ENCODE assay signal across 9 mouse cellular contexts in the genomic region with DNA sequence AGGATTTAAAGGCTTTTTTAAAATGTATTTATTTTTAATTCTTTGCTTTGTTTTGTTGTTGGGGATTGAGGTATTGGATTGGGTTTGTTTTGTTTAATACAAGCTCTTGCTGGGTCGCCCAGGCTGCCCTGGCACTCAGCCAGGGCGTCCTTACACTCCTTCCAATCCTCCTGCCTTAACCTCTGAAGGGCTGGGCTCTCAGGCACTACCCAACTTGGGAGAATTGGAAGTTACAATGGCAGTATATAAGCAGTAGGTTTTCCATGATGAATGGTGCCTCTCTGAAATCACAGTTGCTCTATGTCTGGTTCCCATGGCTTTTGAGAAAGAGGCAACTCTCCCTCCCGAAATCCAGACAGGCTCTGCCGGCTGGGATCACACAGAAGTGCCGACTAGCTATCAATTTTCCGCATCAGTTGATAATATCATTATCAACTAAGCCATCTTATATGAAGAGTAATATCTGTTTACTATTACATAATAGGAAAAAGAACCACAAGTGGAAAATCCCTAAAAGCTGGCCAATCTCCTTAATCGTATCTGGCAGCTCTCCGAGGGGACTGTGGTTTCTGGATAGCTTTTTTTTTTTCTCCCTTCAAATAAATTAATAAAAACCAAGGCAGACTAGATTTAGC. TPM values are rescaled to one million over a fixed set of nuclear protein-coding genes. Genes with fewer than 3 reads are reported as not detected.
DNase-seq lines count a peak whose midpoint lies in the region; ATAC-seq and TF ChIP-seq lines count a peak whose summit lies in the region.
"Had no signal": no experiment of that assay in that cellular context is flagged by ENCODE, and none has a peak within 500 bp of the region (broad histone marks: within the 10 kb centered on the region; RNA-seq: fewer than 3 reads in every experiment).

No protein-coding gene starts in this region.

- H3K9me3 ChIP-seq in neural tube, embryonic 11.5 days (ENCODE audit: control insufficient read depth, low read length): no peaks in the 10 kb centered on the region
- H3K9me3 ChIP-seq in kidney, postnatal 0 days (replicated peaks; ENCODE audit: low read length): no peaks in the 10 kb centered on the region
- H3K9me3 ChIP-seq in stomach, embryonic 14.5 days (ENCODE audit: control insufficient read depth, low read depth, low read length): no peaks in the 10 kb centered on the region

- 64% methylated on average over 8 of the region's 8 CpGs for WGBS in neural tube, embryonic 11.5 days
- WGBS in kidney, postnatal 0 days: 38% methylated on average over 8 of the region's 8 CpGs
- WGBS in stomach, embryonic 14.5 days: 40% methylated on average over 8 of the region's 8 CpGs

- no peaks in the 10 kb centered on the region for H3K27me3 ChIP-seq in neural tube, embryonic 11.5 days (ENCODE audit: control insufficient read depth, insufficient read depth, low read length)
- H3K27me3 ChIP-seq in kidney, postnatal 0 days (ENCODE audit: insufficient read depth, low read length): no peaks in the 10 kb centered on the region
- no peaks in the 10 kb centered on the region for H3K27me3 ChIP-seq in stomach, embryonic 14.5 days (ENCODE audit: control insufficient read depth, insufficient read depth, low read length)

- DNase-seq in neural tube, embryonic 11.5 days (ENCODE audit: low spot score): peak; percentile 20
- DNase-seq in neural tube, embryonic 10.5 days (ENCODE audit: extremely low spot score, low spot score): no peak
- DNase-seq in cerebellum, postnatal 25 days: peak; percentile 47 to 48
- no peak for DNase-seq in kidney, postnatal 0 days (ENCODE audit: low spot score)
- DNase-seq in adrenal gland, postnatal 25 days: no peak
- DNase-seq in lung, postnatal 25 days (ENCODE audit: low spot score): no peak
- no peak for DNase-seq in frontal cortex, postnatal 10 days (ENCODE audit: low spot score in 2 of 2)

- no peak for ATAC-seq in neural tube, embryonic 11.5 days (ENCODE audit: insufficient read depth, low FRiP score, low TSS enrichment)
- no peak for ATAC-seq in kidney, postnatal 0 days (replicated peaks; ENCODE audit: low FRiP score, low read depth)
- ATAC-seq in stomach, embryonic 14.5 days (ENCODE audit: insufficient number of reproducible peaks, insufficient read depth, low FRiP score, low read depth): no peak

- peaks cover 9% of the 10 kb centered on the region for H3K4me1 ChIP-seq in neural tube, embryonic 11.5 days (ENCODE audit: control insufficient read depth, insufficient read depth, low read length)
- peaks cover 6% of the 10 kb centered on the region for H3K4me1 ChIP-seq in kidney, postnatal 0 days (replicated peaks; ENCODE audit: insufficient read depth, low read length)
- H3K4me1 ChIP-seq in stomach, embryonic 14.5 days (ENCODE audit: control insufficient read depth, insufficient read depth, low read length): peaks cover 14% of the 10 kb centered on the region

- H3K9ac ChIP-seq in neural tube, embryonic 11.5 days (ENCODE audit: low read length): no peak overlapping the region
- no peak overlapping the region for H3K9ac ChIP-seq in kidney, postnatal 0 days (ENCODE audit: low read depth, low read length)
- H3K9ac ChIP-seq in stomach, embryonic 14.5 days (replicated peaks; ENCODE audit: low read depth, low read length): no peak overlapping the region

- no peak for TF ChIP-seq CTCF in kidney, postnatal 0 days (IDR thresholded peaks at IDR 0.05; ENCODE audit: low read depth)

- no peak overlapping the region for H3K27ac ChIP-seq in neural tube, embryonic 11.5 days (ENCODE audit: low read depth, low read length)
- H3K27ac ChIP-seq in kidney, postnatal 0 days: peak overlapping the region; percentile 42; the same call in 1 of the 2 replicates
- H3K27ac ChIP-seq in stomach, embryonic 14.5 days (ENCODE audit: low read length): no peak overlapping the region
- H3K27ac ChIP-seq: macrophage had no signal

- no peak overlapping the region for H3K4me3 ChIP-seq in neural tube, embryonic 11.5 days (ENCODE audit: low read depth, low read length)
- no peak overlapping the region for H3K4me3 ChIP-seq in kidney, postnatal 0 days (replicated peaks; ENCODE audit: low read depth, low read length)
- no peak overlapping the region for H3K4me3 ChIP-seq in stomach, embryonic 14.5 days (ENCODE audit: low read depth, low read length)

- H3K4me2 ChIP-seq in neural tube, embryonic 11.5 days (ENCODE audit: low read depth): no peak overlapping the region
- H3K4me2 ChIP-seq in kidney, postnatal 0 days (ENCODE audit: low read length): peak overlapping the region; percentile 35; the same call in 1 of the 2 replicates
- H3K4me2 ChIP-seq in stomach, embryonic 14.5 days (replicated peaks; ENCODE audit: low read depth, low read length): 0 out of 2 replicates have a peak overlapping the region, but pooled peaks have one; percentile 17

- no peaks in the 10 kb centered on the region for H3K36me3 ChIP-seq in neural tube, embryonic 11.5 days (ENCODE audit: control insufficient read depth, insufficient read depth, low read length)
- H3K36me3 ChIP-seq in kidney, postnatal 0 days (ENCODE audit: insufficient read depth, low read length): no peaks in the 10 kb centered on the region
- H3K36me3 ChIP-seq in stomach, embryonic 14.5 days (ENCODE audit: control insufficient read depth, insufficient read depth, low read length): no peaks in the 10 kb centered on the region

RNA-seq across cellular contexts. Expression of a gene that starts 40.8 kb away (rescaled TPM):
- 22.1 TPM in 2 replicates for polyA plus RNA-seq in neural tube, embryonic 11.5 days (2014; fragmentation: Nextera tagmentation; extraction: Ambion mirVana)
- polyA plus RNA-seq in kidney, postnatal 0 days (2015; fragmentation: Nextera tagmentation; extraction: Ambion mirVana): 142 and 150 TPM in 2 replicates
- 22.2 and 26.6 TPM in 2 replicates for polyA plus RNA-seq in stomach, embryonic 14.5 days (2014; fragmentation: Nextera tagmentation; extraction: Ambion mirVana)
- total RNA-seq in adrenal gland, postnatal 25 days (2021): 108 and 120 TPM in 2 replicates

Comparison
In these comparisons a context has a peak if more than half of its experiments do, and no peak if none do; other contexts are left out.
1. DNase-seq: peak in neural tube, embryonic 11.5 days (single experiment) and cerebellum, postnatal 25 days (2 of 2); none in neural tube, embryonic 10.5 days (single experiment), kidney, postnatal 0 days (single experiment), adrenal gland, postnatal 25 days (single experiment), lung, postnatal 25 days (single experiment) and frontal cortex, postnatal 10 days (0 of 2).